Mouse (Mus musculus) liver, embryonic 16.5 days (tissue): Measurements from ENCODE around the gene Hfe. TPM values are rescaled to one million over a fixed set of nuclear protein-coding genes. Genes with fewer than 3 reads are reported as not detected.

Source experiments
- ATAC-seq: fragments of 200-750 bp; cut with Nextera tagmentation; 2 replicates; pipeline ENCODE4 v1.8.0; 2017; ENCODE audit warnings: low read depth, mild to moderate bottlenecking, moderate number of reproducible peaks, moderate library complexity
- H3K27ac ChIP-seq: fragments of 300-500 bp; sonication (generic); 2 replicates; pipeline ENCODE4 v1.5.1; 2014; ENCODE audit warnings: mild to moderate bottlenecking, low read length
- H3K27me3 ChIP-seq: fragments of 300-500 bp; sonication (generic); 2 replicates; pipeline ENCODE4 v1.6.1; 2014; ENCODE audit warnings: low read depth, low read length, mixed read lengths; ENCODE audit not compliant: control insufficient read depth, insufficient read depth
- H3K36me3 ChIP-seq: fragments of 300-500 bp; sonication (generic); 2 replicates; pipeline ENCODE4 v1.6.1; 2014; ENCODE audit warnings: mild to moderate bottlenecking; ENCODE audit not compliant: control insufficient read depth, insufficient read depth
- H3K4me1 ChIP-seq: fragments of 300-500 bp; sonication (generic); 2 replicates; pipeline ENCODE4 v1.6.1; 2014; ENCODE audit warnings: low read depth, low read length, mixed read lengths; ENCODE audit not compliant: control insufficient read depth
- H3K4me2 ChIP-seq: fragments of 300-500 bp; sonication (generic); 2 replicates; pipeline ENCODE4 v1.6.1; 2014; ENCODE audit warnings: low read depth, low read length, mixed read lengths
- H3K4me3 ChIP-seq: fragments of 300-500 bp; sonication (generic); 2 replicates; pipeline ENCODE4 v1.5.1; 2014; ENCODE audit warnings: low read depth, mild to moderate bottlenecking, low read length
- H3K9ac ChIP-seq: fragments of 300-500 bp; sonication (generic); 2 replicates; pipeline ENCODE4 v1.6.1; 2014; ENCODE audit warnings: low read depth, low read length
- H3K9me3 ChIP-seq: fragments of 300-500 bp; sonication (generic); replicated peaks from 2 replicates; pipeline ENCODE4 v1.6.1; 2016; ENCODE audit warnings: low read length; ENCODE audit not compliant: control insufficient read depth
- WGBS: fragments of 180-500 bp; shearing (Covaris S2); extraction: QIAGEN DNeasy Blood & Tissue Kit; methylation state at CpG from one replicate; pipeline ENCODE4 v1.1.7; 2014; ENCODE audit not compliant: insufficient replicate concordance; 5-methylcytosine and 5-hydroxymethylcytosine counted together
- polyA plus RNA-seq: library from polyadenylated mRNA; unstranded; fragments of >200 nt; fragmentation: Nextera tagmentation; extraction: Ambion mirVana; gene quantifications from 2 replicates; pipeline ENCODE4 v1.2.1, GENCODE M21; 2015

Gene Hfe
- polyA plus RNA-seq, 1 experiment from 2014 or later, result 16.3 TPM

- WGBS, result under 1% methylated on average over 39 of the region's 39 CpGs
- H3K27ac ChIP-seq, result peak overlapping the region; percentile 99
- H3K4me1 ChIP-seq, result peaks cover 21% of the 10 kb centered on the region
- no peaks in the 10 kb centered on the region for H3K27me3 ChIP-seq
- no peaks in the 10 kb centered on the region for H3K9me3 ChIP-seq
- no peaks in the 10 kb centered on the region for H3K36me3 ChIP-seq
- peak overlapping the region; percentile 63 for H3K4me3 ChIP-seq
- H3K4me2 ChIP-seq, result peak overlapping the region; percentile 82
- H3K9ac ChIP-seq, result peak overlapping the region; percentile 87
- ATAC-seq, result peak; percentile 81
Measured at GRCm38 (mm10) chr13:23739069-23739921, 28.6 kb upstream of the Hfe start.

GRCm38 (mm10) chr13:23738677-23739068, 28.0 kb upstream of the Hfe start, which contains the start of gene Hist1h1c:
Hist1h1c (plus strand) TSS chr13:23738808.
- peak within 1 kb of the TSS; percentile 87 for H3K9ac ChIP-seq
- H3K9me3 ChIP-seq, result no peaks in the 10 kb centered on the region
- no peaks in the 10 kb centered on the region for H3K36me3 ChIP-seq
- peak within 1 kb of the TSS; percentile 99 for H3K27ac ChIP-seq
- WGBS, result 0% methylated on average over 33 of the region's 38 CpGs
- ATAC-seq, result peak; percentile 79
- peaks cover 18% of the 10 kb centered on the region for H3K4me1 ChIP-seq
- no peaks in the 10 kb centered on the region for H3K27me3 ChIP-seq
- peak within 1 kb of the TSS; percentile 63 for H3K4me3 ChIP-seq
- H3K4me2 ChIP-seq, result peak within 1 kb of the TSS; percentile 82

- 20% methylated on average over 4 of the region's 4 CpGs for WGBS
- ATAC-seq, result no peak
- Histone ChIP-seq H3K4me1 (peaks cover 14% of the 10 kb centered on the region), H3K36me3 (no peaks in the 10 kb centered on the region), H3K9ac (peak overlapping the region; percentile 30; the same call in 1 of the 2 replicates), H3K27ac (peak overlapping the region; percentile 99), H3K27me3 (no peaks in the 10 kb centered on the region), H3K4me2 (peak overlapping the region; percentile 82), H3K4me3 (peak overlapping the region; percentile 63), H3K9me3 (no peaks in the 10 kb centered on the region)
Measured at GRCm38 (mm10) chr13:23738041-23738440, 27.4 kb upstream of the Hfe start.

GRCm38 (mm10) chr13:23737091-23737490, 26.4 kb upstream of the Hfe start:
- no peak overlapping the region for H3K4me3 ChIP-seq
- 86% methylated on average over 5 of the region's 5 CpGs for WGBS
- H3K27me3 ChIP-seq, result no peaks in the 10 kb centered on the region
- 0 out of 2 replicates have a peak overlapping the region, but pooled peaks have one; percentile 12 for H3K27ac ChIP-seq
- no peak for ATAC-seq
- no peak overlapping the region for H3K4me2 ChIP-seq
- H3K9me3 ChIP-seq, result no peaks in the 10 kb centered on the region
- no peaks in the 10 kb centered on the region for H3K36me3 ChIP-seq
- H3K4me1 ChIP-seq, result peaks cover 10% of the 10 kb centered on the region
- no peak overlapping the region for H3K9ac ChIP-seq

GRCm38 (mm10) chr13:23732156-23732804, 21.6 kb upstream of the Hfe start:
- Histone ChIP-seq H3K4me1 (peaks cover 19% of the 10 kb centered on the region), H3K9ac (no peak overlapping the region), H3K9me3 (no peaks in the 10 kb centered on the region), H3K27me3 (no peaks in the 10 kb centered on the region), H3K36me3 (no peaks in the 10 kb centered on the region), H3K4me3 (no peak overlapping the region), H3K4me2 (no peak overlapping the region), H3K27ac (no peak overlapping the region)
- WGBS, result 24% methylated on average over 8 of the region's 8 CpGs
- ATAC-seq, result no peak

- ATAC-seq, result peak; percentile 84
- no peak overlapping the region for H3K4me2 ChIP-seq
- H3K36me3 ChIP-seq, result no peaks in the 10 kb centered on the region
- H3K9me3 ChIP-seq, result no peaks in the 10 kb centered on the region
- H3K4me1 ChIP-seq, result peaks cover 19% of the 10 kb centered on the region
- H3K27ac ChIP-seq, result no peak overlapping the region
- H3K27me3 ChIP-seq, result no peaks in the 10 kb centered on the region
- no peak overlapping the region for H3K9ac ChIP-seq
- H3K4me3 ChIP-seq, result no peak overlapping the region
- WGBS, result 46% methylated on average over 8 of the region's 8 CpGs
Measured at GRCm38 (mm10) chr13:23730479-23730878, 19.8 kb upstream of the Hfe start.

GRCm38 (mm10) chr13:23729706-23730105, 19.1 kb upstream of the Hfe start:
- no peak overlapping the region for H3K4me2 ChIP-seq
- H3K27me3 ChIP-seq, result no peaks in the 10 kb centered on the region
- H3K36me3 ChIP-seq, result no peaks in the 10 kb centered on the region
- H3K27ac ChIP-seq, result no peak overlapping the region
- H3K9ac ChIP-seq, result no peak overlapping the region
- H3K4me1 ChIP-seq, result peaks cover 22% of the 10 kb centered on the region
- no peak overlapping the region for H3K4me3 ChIP-seq
- 82% methylated on average over 5 of the region's 5 CpGs for WGBS
- ATAC-seq, result no peak
- no peaks in the 10 kb centered on the region for H3K9me3 ChIP-seq

GRCm38 (mm10) chr13:23729192-23729525, 18.5 kb upstream of the Hfe start:
- Histone ChIP-seq H3K9ac (no peak overlapping the region), H3K27me3 (no peaks in the 10 kb centered on the region), H3K9me3 (no peaks in the 10 kb centered on the region), H3K4me2 (no peak overlapping the region), H3K36me3 (no peaks in the 10 kb centered on the region), H3K4me1 (peaks cover 28% of the 10 kb centered on the region), H3K4me3 (no peak overlapping the region), H3K27ac (no peak overlapping the region)
- no peak for ATAC-seq
- 55% methylated on average over 9 of the region's 9 CpGs for WGBS
